Mouse (Mus musculus) heart, embryonic 15.5 days (tissue): ENCODE measurements around the gene Flvcr1. TPM values are rescaled to one million over a fixed set of nuclear protein-coding genes. Genes with fewer than 3 reads are reported as not detected.

ENCODE experiments used
- ATAC-seq: fragments of 200-750 bp; cut with Nextera tagmentation; replicated peaks from 2 replicates; pipeline ENCODE4 v1.8.0; 2017; ENCODE audit warnings: low read depth, moderate TSS enrichment; ENCODE audit not compliant: insufficient number of reproducible peaks, insufficient read depth, low FRiP score
- H3K27ac ChIP-seq: fragments of 300-500 bp; sonication (generic); 2 replicates; pipeline ENCODE4 v1.5.1; 2015; ENCODE audit warnings: mild to moderate bottlenecking, inconsistent platforms
- H3K27me3 ChIP-seq: fragments of 300-500 bp; sonication (generic); 2 replicates; pipeline ENCODE4 v1.6.1; 2015; ENCODE audit warnings: inconsistent platforms
- H3K36me3 ChIP-seq: fragments of 300-500 bp; sonication (generic); 2 replicates; pipeline ENCODE4 v1.6.1; 2015; ENCODE audit warnings: mild to moderate bottlenecking, inconsistent platforms
- H3K4me1 ChIP-seq: fragments of 300-500 bp; sonication (generic); replicated peaks from 2 replicates; pipeline ENCODE4 v1.6.1; 2015; ENCODE audit warnings: inconsistent platforms
- H3K4me2 ChIP-seq: fragments of 300-500 bp; sonication (generic); 2 replicates; pipeline ENCODE4 v1.6.1; 2015; ENCODE audit warnings: inconsistent platforms, mild to moderate bottlenecking, moderate library complexity
- H3K4me3 ChIP-seq: fragments of 300-500 bp; sonication (generic); 2 replicates; pipeline ENCODE4 v1.5.1; 2015; ENCODE audit warnings: mild to moderate bottlenecking, inconsistent platforms
- H3K9ac ChIP-seq: fragments of 300-500 bp; sonication (generic); 2 replicates; pipeline ENCODE4 v1.6.1; 2015; ENCODE audit warnings: mild to moderate bottlenecking, inconsistent platforms
- H3K9me3 ChIP-seq: fragments of 300-500 bp; sonication (generic); replicated peaks from 2 replicates; pipeline ENCODE4 v1.6.1; 2016; ENCODE audit warnings: inconsistent platforms
- WGBS: fragments of 180-500 bp; shearing (Covaris S2); methylation state at CpG from one replicate; pipeline ENCODE4 v1.1.7; 2015; ENCODE audit warnings: mixed read lengths; 5-methylcytosine and 5-hydroxymethylcytosine counted together
- polyA plus RNA-seq: library from polyadenylated mRNA; unstranded; fragments of >200 nt; fragmentation: Nextera tagmentation; extraction: Ambion mirVana; gene quantifications from 2 replicates; pipeline ENCODE4 v1.2.1, GENCODE M21; 2015

Gene Flvcr1
- polyA plus RNA-seq, 1 experiment from 2014 or later = 2.6 TPM

DNA sequence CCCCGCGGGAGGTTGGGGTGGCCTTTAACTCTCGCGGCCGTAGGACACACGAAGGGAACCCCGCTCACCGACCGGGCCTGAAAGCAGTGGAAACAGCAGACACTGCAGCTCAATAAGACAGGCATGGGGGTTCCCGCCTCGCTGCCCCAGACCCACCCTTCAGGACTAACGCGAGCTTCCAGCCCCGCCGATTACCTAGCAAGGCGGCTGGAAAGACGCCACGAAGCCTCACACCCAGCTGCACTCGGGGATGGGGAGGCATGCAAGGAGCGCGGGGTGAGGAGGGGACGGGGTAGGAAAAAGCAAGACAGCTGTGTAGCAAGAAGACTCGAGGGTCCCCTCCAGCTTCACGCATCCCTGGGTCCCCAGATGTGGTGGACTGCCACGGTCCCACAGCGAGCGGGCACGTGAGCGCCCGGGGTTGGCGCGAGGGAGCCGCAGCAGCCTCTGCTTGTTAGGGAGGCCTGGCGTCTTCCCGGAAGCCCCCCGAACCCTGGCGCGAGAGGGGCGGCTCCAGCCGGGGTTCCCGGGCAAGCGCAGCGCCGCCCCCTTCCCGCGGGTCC, 47.4 kb downstream of the Flvcr1 start:
- H3K27me3 ChIP-seq = no peaks in the 10 kb centered on the region
- H3K27ac ChIP-seq = peak overlapping the region; percentile 92
- peak; percentile 51 for ATAC-seq
- H3K9me3 ChIP-seq = no peaks in the 10 kb centered on the region
- peaks cover 44% of the 10 kb centered on the region for H3K4me1 ChIP-seq
- H3K4me3 ChIP-seq = peak overlapping the region; percentile 73
- WGBS = under 1% methylated on average over 46 of the region's 46 CpGs
- peak overlapping the region; percentile 97 for H3K4me2 ChIP-seq
- H3K9ac ChIP-seq = peak overlapping the region; percentile 76
- peaks cover 9% of the 10 kb centered on the region; the same call in 1 of the 2 replicates for H3K36me3 ChIP-seq

DNA sequence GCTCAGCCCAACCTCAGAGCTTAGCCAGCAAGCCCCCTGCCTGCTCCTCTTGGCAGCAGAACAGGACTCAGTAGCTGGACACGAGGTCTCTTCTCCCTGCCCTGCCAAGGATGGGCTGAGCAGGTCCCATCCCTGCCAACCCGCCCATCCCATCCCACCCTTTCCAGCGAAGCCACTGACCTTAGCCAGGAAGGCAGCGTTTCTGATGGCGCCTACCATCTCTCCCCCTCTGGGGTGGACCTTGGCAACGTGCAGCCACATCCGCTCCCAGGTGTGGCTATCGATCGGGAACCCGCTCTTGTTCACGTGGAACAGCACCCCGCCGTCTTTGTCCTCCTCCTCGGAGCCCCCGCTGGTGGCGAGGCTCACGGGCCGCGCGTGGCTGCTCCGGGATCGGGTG, 48.0 kb downstream of the Flvcr1 start:
- peak overlapping the region; percentile 92 for H3K27ac ChIP-seq
- H3K9me3 ChIP-seq = no peaks in the 10 kb centered on the region
- no peaks in the 10 kb centered on the region for H3K27me3 ChIP-seq
- H3K9ac ChIP-seq = peak overlapping the region; percentile 76
- ATAC-seq = no peak
- peaks cover 49% of the 10 kb centered on the region for H3K4me1 ChIP-seq
- H3K36me3 ChIP-seq = peaks cover 9% of the 10 kb centered on the region; the same call in 1 of the 2 replicates
- peak overlapping the region; percentile 97 for H3K4me2 ChIP-seq
- peak overlapping the region; percentile 73 for H3K4me3 ChIP-seq
- WGBS = under 1% methylated on average over 22 of the region's 22 CpGs

DNA sequence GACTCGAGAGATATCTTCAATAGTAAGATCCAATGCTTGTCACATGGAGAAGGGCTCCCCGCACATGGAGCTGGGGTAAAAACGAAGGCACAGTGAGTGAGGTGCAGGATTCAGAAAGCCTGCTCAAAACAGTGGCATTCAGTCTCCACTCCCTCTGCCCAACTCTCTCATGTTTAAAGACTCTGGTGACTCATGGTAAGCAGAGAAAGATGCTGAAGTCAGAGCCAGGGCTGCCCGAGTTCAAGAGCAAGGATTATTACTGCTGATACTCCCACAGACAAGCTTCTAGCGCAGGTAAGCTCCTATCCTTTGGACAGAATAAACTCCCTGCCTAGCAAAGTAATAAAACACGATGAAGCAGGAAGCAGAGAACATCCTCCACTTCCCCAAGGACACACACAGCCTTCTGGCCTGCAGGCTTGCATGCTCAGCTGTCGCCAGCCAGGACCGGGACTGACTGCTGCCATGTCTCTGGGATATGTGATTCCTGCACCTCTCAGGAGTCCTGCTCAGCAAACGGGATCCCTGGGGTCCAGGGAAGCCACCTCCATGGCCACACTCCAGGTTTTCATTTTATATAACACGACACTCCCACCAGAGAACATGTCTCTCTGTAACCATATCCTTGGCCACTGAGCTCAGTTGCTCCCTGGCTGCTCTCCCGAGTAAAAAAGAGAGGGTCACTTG, 48.9 kb downstream of the Flvcr1 start:
- H3K9ac ChIP-seq = peak overlapping the region; percentile 76
- H3K4me3 ChIP-seq = peak overlapping the region; percentile 73
- H3K27ac ChIP-seq = peak overlapping the region; percentile 92
- peaks cover 59% of the 10 kb centered on the region for H3K4me1 ChIP-seq
- ATAC-seq = no peak
- no peaks in the 10 kb centered on the region for H3K27me3 ChIP-seq
- H3K36me3 ChIP-seq = peaks cover 9% of the 10 kb centered on the region; the same call in 1 of the 2 replicates
- WGBS = 24% methylated on average over 11 of the region's 11 CpGs
- H3K4me2 ChIP-seq = peak overlapping the region; percentile 97
- no peaks in the 10 kb centered on the region for H3K9me3 ChIP-seq

DNA sequence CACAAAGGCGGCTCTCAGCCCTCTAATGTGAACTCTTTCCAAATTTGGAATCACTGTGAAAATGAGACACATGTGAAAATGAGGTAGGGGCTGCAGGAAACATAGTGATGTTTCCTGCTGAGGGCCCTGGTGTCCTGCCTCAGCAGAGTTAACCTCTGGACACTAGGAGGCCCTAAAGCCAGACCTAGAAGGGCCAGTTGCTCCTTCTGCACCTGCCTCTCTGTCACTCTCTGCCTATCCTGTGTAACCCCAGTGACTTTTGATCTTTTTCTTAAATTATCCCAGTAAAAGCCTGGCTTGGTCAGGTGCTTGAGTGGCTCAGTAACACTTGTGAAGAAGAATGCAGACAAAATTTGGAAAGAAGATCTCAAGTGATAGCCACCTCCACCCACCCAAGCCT, 51.1 kb downstream of the Flvcr1 start:
- no peaks in the 10 kb centered on the region for H3K27me3 ChIP-seq
- peaks cover 14% of the 10 kb centered on the region for H3K36me3 ChIP-seq
- H3K9ac ChIP-seq = no peak overlapping the region
- H3K4me2 ChIP-seq = no peak overlapping the region
- H3K4me3 ChIP-seq = no peak overlapping the region
- no peak for ATAC-seq
- peak overlapping the region; percentile 60 for H3K27ac ChIP-seq
- H3K9me3 ChIP-seq = no peaks in the 10 kb centered on the region
- H3K4me1 ChIP-seq = peaks cover 67% of the 10 kb centered on the region
- 58% methylated on average over 1 of the region's 1 CpGs for WGBS

GRCm38 (mm10) chr1:190974191-190974590, 51.8 kb downstream of the Flvcr1 start:
- H3K4me2 ChIP-seq = no peak overlapping the region
- H3K36me3 ChIP-seq = peaks cover 21% of the 10 kb centered on the region
- H3K27ac ChIP-seq = peak overlapping the region; percentile 60
- 86% methylated on average over 8 of the region's 8 CpGs for WGBS
- no peaks in the 10 kb centered on the region for H3K9me3 ChIP-seq
- ATAC-seq = no peak
- no peak overlapping the region for H3K4me3 ChIP-seq
- H3K27me3 ChIP-seq = no peaks in the 10 kb centered on the region
- no peak overlapping the region for H3K9ac ChIP-seq
- peaks cover 73% of the 10 kb centered on the region for H3K4me1 ChIP-seq

- H3K9ac ChIP-seq = peak overlapping the region; percentile 24; the same call in 1 of the 2 replicates
- peak overlapping the region; percentile 29 for H3K4me2 ChIP-seq
- peaks cover 73% of the 10 kb centered on the region for H3K4me1 ChIP-seq
- no peaks in the 10 kb centered on the region for H3K27me3 ChIP-seq
- 24% methylated on average over 7 of the region's 7 CpGs for WGBS
- H3K9me3 ChIP-seq = no peaks in the 10 kb centered on the region
- peak overlapping the region; percentile 90 for H3K27ac ChIP-seq
- peaks cover 27% of the 10 kb centered on the region for H3K36me3 ChIP-seq
- ATAC-seq = peak; percentile 63
- H3K4me3 ChIP-seq = no peak overlapping the region
Measured at GRCm38 (mm10) chr1:190972612-190973192, 53.3 kb downstream of the Flvcr1 start.

DNA sequence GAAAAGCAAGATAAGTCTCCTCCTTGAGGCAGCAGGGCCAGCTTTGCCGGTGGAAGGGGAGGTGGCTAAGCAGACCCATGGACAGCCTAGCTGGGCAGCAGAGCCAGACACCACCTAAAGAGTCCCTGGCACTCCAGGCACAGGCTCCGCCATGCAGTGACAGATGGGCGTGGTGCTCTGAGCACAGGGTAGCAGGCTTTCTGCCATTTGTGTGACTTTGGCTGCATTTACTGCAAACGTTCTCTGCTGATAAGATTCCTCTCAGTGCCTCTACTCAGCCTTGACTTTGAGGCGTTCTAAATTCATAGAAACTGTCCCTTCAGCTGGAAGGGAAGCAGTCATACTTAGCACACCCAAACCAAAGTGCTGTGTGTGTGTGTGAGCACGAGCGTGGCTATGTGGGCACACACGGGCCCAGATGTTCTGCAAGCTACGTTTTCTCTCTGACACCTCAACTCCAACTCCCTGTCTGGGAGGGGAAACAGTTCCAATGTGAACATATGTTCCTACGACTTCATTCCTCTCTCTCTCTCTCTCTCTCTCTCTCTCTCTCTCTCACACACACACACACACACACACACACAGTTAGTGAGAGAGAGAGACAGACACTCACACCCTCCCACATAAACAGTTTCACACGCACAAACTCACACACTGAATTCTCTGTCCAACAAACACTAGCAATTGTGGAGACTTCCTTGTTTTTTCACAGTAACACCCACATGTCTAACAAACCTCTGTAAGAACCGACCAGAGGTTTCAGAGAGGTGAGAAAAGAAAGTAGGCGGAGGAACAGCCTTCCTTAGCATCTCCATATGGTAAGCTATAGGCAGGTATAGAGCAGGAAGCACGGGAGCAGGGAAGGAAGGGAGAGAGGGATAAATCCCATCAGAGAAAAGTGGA, 54.0 kb downstream of the Flvcr1 start:
- Histone ChIP-seq H3K4me3 (no peak overlapping the region), H3K27me3 (no peaks in the 10 kb centered on the region), H3K36me3 (peaks cover 27% of the 10 kb centered on the region), H3K4me1 (peaks cover 66% of the 10 kb centered on the region), H3K27ac (peak overlapping the region; percentile 90), H3K4me2 (peak overlapping the region; percentile 29; the same call in 1 of the 2 replicates), H3K9ac (peak overlapping the region; percentile 24; the same call in 1 of the 2 replicates), H3K9me3 (no peaks in the 10 kb centered on the region)
- ATAC-seq = 0 out of 2 replicates have a peak, but pooled peaks have one; percentile 19
- WGBS = 53% methylated on average over 14 of the region's 14 CpGs

GRCm38 (mm10) chr1:190968010-190968409, 57.9 kb downstream of the Flvcr1 start:
- Histone ChIP-seq H3K36me3 (peaks cover 20% of the 10 kb centered on the region), H3K9ac (no peak overlapping the region), H3K4me1 (peaks cover 56% of the 10 kb centered on the region), H3K4me3 (no peak overlapping the region), H3K27me3 (no peaks in the 10 kb centered on the region), H3K27ac (no peak overlapping the region), H3K4me2 (no peak overlapping the region), H3K9me3 (no peaks in the 10 kb centered on the region)
- WGBS = 88% methylated on average over 7 of the region's 7 CpGs
- no peak for ATAC-seq

DNA sequence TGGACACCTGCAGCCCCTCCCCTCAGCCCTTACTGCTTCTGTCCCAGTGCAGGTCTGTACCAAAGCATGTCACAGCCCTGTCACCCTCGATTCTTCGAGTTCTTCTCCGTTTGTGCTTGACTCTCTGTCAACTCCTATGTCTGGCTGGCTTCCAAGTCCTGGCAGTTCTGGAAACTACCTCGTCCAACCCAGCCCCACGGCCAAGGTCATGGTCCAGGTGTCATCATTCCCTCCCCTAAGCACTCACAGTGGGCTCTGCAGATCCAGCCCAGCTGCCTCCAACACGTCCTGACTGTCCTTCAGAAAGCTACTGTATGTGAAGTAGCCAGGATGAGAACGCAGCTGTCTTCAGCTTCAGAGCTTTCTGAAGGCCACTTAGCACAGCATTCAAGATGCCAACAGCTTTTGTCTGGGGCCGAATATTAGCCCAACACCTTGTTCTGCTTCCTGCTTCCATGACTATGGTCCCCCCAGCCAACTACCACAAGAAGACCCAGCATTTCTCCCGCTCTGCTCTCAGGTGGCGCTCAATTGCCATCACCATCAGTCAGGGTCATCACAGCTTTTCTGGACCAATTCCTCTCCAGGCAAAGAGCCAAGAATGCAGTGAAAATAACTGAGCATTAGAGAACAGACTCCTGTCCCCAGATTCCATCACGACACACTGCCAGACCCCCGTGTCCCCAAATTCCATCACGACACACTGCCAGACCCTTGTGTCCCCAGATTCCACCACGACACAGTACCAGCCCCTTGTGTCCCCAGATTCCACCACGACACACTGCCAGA, 60.8 kb downstream of the Flvcr1 start:
- H3K4me3 ChIP-seq = no peak overlapping the region
- peak overlapping the region; percentile 88 for H3K27ac ChIP-seq
- peaks cover 38% of the 10 kb centered on the region for H3K4me1 ChIP-seq

DNA sequence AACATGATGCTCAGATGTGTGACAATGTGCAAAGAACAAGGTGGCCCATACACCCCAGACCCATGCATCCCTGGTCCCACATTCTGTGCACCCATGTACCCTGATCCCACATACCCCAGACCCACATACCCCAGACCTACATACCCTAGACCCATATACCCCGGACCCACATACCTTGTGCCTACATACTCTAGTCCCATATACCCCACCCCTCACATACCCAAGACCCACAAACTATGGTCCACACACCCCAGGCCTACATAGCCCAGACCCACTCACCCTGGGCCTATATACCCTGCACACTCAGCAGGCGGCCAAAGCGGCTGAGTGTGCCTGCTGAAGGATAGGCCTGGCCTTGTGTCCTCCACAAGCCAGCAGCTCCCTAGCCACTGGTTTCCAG, 63.2 kb downstream of the Flvcr1 start:
- H3K36me3 ChIP-seq = peaks cover 35% of the 10 kb centered on the region
- no peak overlapping the region for H3K9ac ChIP-seq
- no peak overlapping the region for H3K4me3 ChIP-seq
- H3K27me3 ChIP-seq = no peaks in the 10 kb centered on the region
- no peaks in the 10 kb centered on the region for H3K9me3 ChIP-seq
- peaks cover 37% of the 10 kb centered on the region for H3K4me1 ChIP-seq
- no peak for ATAC-seq
- no peak overlapping the region for H3K4me2 ChIP-seq
- 94% methylated on average over 3 of the region's 3 CpGs for WGBS
- H3K27ac ChIP-seq = no peak overlapping the region

More for the DNA sequence above, 60.8 kb downstream of the Flvcr1 start:
- H3K27me3 ChIP-seq = no peaks in the 10 kb centered on the region
- 41% methylated on average over 15 of the region's 15 CpGs for whole genome bisulfite sequencing
- H3K9me3 ChIP-seq = no peaks in the 10 kb centered on the region
- H3K36me3 ChIP-seq = peaks cover 41% of the 10 kb centered on the region
- H3K9ac ChIP-seq = no peak overlapping the region
- no peak overlapping the region for H3K4me2 ChIP-seq
- ATAC-seq = peak; percentile 51
